Mouse (Mus musculus): ENCODE measurements at regions not wholly inside any gene's neighbourhood (a gene's known extent, or its start where the extent isn't known, plus 50 kb on each side); places are given as distances from the start of the nearest gene placed in this dataset.

DNA sequence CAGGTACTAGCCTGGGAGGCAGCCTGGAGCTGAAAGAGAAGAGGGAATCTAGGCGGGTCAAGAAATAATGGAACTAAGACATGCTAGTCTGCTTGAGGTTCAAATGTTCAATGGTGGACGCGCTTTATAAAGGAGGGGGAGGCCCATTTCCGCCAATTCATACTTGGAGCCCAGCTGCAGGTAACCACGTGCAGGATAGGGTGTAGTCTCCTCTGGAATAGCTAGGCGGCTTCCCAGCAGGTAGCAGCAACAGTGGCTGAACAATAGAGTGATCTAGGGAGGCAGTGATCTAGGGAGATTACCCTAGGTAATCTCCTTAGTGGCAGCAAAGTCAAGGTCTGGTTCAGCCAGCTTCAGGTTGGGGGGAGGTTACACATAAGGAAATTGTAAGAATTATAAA is 134.6 kb downstream of the Sh2d4b start:
- no peak for DNase-seq

DNA sequence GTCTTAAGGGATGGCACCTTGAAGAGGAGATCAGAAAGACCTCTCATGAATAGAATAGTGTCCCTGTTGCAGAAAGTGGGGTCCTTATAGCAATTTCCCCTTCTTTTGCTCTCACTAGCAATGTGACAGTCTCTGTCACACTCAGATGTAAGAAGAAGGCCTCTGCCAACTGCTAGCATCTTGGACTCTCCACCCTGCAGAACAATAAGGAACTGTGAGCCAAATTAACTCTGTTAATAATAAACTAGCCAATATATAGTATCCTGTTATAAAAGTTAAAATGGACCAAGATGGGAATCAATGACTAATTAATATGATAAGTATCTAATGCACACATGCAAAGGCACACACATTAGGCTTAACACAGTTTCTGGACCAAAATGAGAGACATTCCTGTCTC is 152.5 kb downstream of the Sh2d4b start:
- no peak for DNase-seq

DNA sequence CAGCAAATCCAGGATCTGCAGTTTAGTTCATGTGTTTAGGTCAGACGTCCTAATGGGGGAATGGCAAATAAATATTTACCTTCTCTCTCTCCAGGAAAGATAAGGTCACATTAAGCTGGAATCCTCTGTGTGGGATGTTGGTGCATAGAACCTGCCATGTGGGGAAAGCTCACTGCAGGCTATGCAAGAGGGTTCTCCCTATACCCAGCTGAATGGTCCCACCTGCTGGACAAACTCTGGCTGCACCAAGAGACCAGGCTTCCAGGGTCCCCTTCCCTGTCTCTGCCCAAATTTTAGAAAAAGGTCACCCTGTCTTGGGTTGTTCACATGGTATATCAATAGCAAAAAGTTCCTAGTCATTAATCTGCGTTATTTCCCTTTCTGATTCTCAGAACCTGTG is 161.2 kb downstream of the Sh2d4b start:
- DNase-seq: peak; percentile 11

DNA sequence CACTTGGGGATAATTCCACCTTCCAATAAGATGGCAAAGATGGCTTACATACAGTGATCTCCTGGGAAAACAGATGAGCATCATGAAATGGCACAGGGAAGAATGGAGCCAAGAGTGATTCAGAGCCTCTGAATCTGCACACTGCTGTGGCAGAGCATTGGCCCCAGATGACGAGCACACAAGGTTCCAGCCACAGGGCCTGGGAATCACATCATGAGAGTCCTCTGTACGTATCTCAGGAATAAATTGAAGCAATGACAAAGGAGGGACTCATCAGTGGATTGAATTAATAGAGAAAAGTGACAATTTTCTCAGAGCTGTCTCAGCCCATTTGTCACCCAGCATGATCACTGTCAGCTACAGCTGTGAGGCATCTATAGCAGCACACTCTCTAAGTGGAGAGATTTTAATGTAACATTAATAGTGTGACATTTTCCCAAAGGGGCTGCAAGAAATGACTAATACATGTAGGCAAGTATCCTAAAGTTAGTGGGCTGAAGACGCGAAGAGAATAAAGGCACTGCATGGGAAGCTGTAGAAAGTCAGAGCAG is 184.0 kb downstream of the Sh2d4b start:
- DNase-seq: no peak

DNA sequence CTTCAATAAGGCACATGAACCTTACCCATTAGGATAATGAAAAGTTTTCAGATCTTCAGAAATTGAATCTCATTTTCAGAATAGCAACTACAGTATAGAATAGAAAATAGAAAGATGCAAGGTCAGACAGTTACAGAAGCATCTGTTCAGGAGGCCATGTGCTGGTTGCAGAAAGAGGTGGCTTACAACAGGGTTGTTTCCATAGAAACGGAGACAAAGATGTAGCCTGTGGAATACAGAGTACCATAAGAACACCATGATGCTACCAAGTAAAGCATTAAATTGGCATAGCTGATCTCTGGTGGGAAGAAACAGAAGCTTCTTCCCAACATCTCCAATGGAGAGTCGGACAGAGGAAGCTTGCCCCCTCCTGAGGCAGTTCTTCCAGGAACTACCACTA is 185.6 kb downstream of the Sh2d4b start:
- DNase-seq: no peak

DNA sequence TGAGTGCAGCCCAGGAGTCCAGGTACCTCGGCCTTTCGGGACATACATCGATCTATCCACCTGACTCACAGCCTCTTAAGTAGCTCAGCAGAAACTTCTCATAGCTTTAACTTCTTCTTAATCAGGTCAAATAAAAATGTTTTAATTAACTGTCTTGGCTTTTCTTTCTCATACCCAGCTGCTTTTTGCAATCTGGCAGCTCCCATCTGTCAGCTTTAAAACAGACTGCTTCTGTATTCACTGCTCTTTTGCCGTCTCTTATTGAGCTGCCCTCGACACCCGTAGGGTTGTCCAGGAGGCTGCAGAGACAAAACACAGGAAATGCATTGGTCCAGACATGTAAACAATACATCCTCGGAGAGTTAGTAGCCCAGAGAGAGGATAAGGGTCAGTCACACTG is 189.6 kb downstream of the Sh2d4b start:
- no peak for DNase-seq

DNA sequence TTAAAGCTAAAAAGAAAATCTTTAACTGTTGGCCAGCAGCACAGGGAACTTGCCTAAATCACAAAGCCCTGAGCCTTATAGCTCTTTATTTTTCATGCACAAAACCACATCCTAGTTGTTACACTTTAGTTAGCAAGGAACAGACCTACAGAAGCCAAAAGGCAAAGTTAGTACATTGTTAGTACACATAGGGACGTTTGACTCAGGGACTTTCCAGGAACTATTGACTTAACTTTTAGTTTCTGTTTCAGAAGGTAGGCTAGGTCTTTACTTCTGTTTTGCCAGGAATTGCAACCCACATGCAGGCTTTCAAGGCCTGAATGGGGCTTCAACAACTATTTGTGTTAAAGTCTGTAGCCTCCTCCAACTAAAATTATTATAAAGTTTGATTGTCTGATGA is 211.4 kb downstream of the Sh2d4b start:
- DNase-seq: no peak

DNA sequence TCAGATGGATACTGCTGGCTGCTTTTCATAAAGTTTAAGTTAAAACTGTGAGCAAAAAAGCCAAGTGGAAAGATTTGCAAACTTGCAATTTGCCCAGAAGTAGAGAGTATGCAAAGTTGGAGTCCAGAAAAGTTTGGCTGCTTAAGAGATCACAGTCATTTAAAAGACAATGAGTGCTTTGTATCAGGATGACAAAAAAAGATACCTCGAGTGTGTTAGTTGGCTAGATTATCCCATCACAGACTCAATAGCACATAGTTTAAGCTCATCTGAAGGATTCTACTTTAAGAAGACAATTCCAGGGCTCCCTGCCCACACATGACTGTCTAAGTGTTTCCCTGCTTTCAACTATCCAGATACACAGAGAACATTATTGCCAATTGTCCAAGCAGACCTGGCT is 239.5 kb downstream of the Sh2d4b start:
- DNase-seq: no peak
